Comparison of ENCODE assay signal across 21 mouse cellular contexts in the genomic region with DNA sequence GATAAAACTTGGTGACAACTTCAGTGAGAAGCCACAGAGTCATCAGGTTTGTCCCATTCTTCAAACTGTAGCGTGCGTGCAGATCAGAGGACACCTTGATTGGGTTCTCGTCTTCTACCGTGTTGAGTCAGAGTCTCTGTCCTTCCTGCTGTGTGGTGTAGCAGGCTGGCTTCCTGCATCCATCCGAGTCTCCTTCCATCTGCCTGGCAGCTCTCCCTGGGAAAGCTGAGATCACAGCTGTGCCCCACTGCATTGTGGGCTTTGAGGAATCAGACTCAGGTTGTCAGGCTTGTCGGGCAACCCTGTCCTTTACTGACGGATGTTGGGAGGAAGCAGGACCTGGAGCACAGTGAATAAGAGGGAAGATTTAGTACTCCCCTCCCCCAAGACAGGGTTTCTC. TPM values are rescaled to one million over a fixed set of nuclear protein-coding genes. Genes with fewer than 3 reads are reported as not detected.
DNase-seq lines count a peak whose midpoint lies in the region; ATAC-seq and TF ChIP-seq lines count a peak whose summit lies in the region.
"Had no signal": no experiment of that assay in that cellular context is flagged by ENCODE, and none has a peak within 500 bp of the region (broad histone marks: within the 10 kb centered on the region; RNA-seq: fewer than 3 reads in every experiment).

No protein-coding gene starts in this region.

- no peaks in the 10 kb centered on the region for H3K9me3 ChIP-seq in heart, embryonic 13.5 days
- no peaks in the 10 kb centered on the region for H3K9me3 ChIP-seq in megakaryocyte, embryonic 14.5 days
- no peaks in the 10 kb centered on the region for H3K9me3 ChIP-seq in embryonic facial prominence, embryonic 15.5 days (replicated peaks)
- H3K9me3 ChIP-seq: heart, embryonic 12.5 days had no signal

- no peak for TF ChIP-seq CTCF in layer of hippocampus, adult 2 months (conservative IDR thresholded peaks at IDR 0.05)

- peak overlapping the region; percentile 89; the same call in 1 of the 2 replicates for H3K4me2 ChIP-seq in heart, embryonic 13.5 days
- peak overlapping the region; percentile 85; the same call in 1 of the 2 replicates for H3K4me2 ChIP-seq in embryonic facial prominence, embryonic 15.5 days (replicated peaks)

- H3K36me3 ChIP-seq in heart, embryonic 13.5 days = peaks cover 46% of the 10 kb centered on the region
- peaks cover 40% of the 10 kb centered on the region for H3K36me3 ChIP-seq in megakaryocyte, embryonic 14.5 days (replicated peaks; ENCODE audit: low read length)
- peaks cover 35% of the 10 kb centered on the region for H3K36me3 ChIP-seq in embryonic facial prominence, embryonic 15.5 days

- peak overlapping the region; percentile 97; the same call in 1 of the 2 replicates for H3K9ac ChIP-seq in heart, embryonic 13.5 days
- H3K9ac ChIP-seq in embryonic facial prominence, embryonic 15.5 days = no peak overlapping the region

- H3K4me1 ChIP-seq in heart, embryonic 13.5 days = peaks cover 28% of the 10 kb centered on the region
- H3K4me1 ChIP-seq in megakaryocyte, embryonic 14.5 days = peaks cover 56% of the 10 kb centered on the region
- peaks cover 20% of the 10 kb centered on the region for H3K4me1 ChIP-seq in embryonic facial prominence, embryonic 15.5 days

- ATAC-seq in heart, embryonic 13.5 days (ENCODE audit: extremely low read depth, insufficient number of reproducible peaks, low FRiP score, low TSS enrichment) = no peak
- ATAC-seq in megakaryocyte, adult 5-6 weeks (ENCODE audit: poor library complexity, severe bottlenecking) = no peak
- no peak for ATAC-seq in embryonic facial prominence, embryonic 15.5 days (ENCODE audit: insufficient number of reproducible peaks, low FRiP score, low TSS enrichment, low read depth)

- no peak for DNase-seq in heart, postnatal 36 days
- DNase-seq in 3T3-L1 (ENCODE audit: low read depth, low spot score) = peak; percentile 51
- DNase-seq in layer of hippocampus, adult 2 months (ENCODE audit: low spot score in 2 of 2) = no peak
- DNase-seq in thymus, postnatal 14 days = no peak
- DNase-seq: cerebellum, adult 11-12 months; kidney, adult 9 months; layer of hippocampus, postnatal 36 days; lung, adult 18-20 months; lung, postnatal 36 days; thymus, adult 18-20 months had no signal

- no peak overlapping the region for H3K27ac ChIP-seq in heart, embryonic 13.5 days (replicated peaks)
- H3K27ac ChIP-seq in embryonic facial prominence, embryonic 15.5 days (replicated peaks) = no peak overlapping the region
- H3K27ac ChIP-seq in layer of hippocampus, adult 2 months = no peak overlapping the region

- 63% methylated on average over 7 of the region's 7 CpGs for WGBS in heart, embryonic 13.5 days
- 61% methylated on average over 7 of the region's 7 CpGs for WGBS in embryonic facial prominence, embryonic 15.5 days

- H3K4me3 ChIP-seq in heart, embryonic 13.5 days = no peak overlapping the region
- peak overlapping the region; percentile 56 for H3K4me3 ChIP-seq in megakaryocyte, embryonic 14.5 days (replicated peaks)
- H3K4me3 ChIP-seq in embryonic facial prominence, embryonic 15.5 days (replicated peaks) = no peak overlapping the region; the same call in 1 of the 2 replicates
- no peak overlapping the region for H3K4me3 ChIP-seq in layer of hippocampus, adult 2 months

- no peaks in the 10 kb centered on the region for H3K27me3 ChIP-seq in heart, embryonic 13.5 days (replicated peaks)
- H3K27me3 ChIP-seq in megakaryocyte, embryonic 14.5 days (replicated peaks) = no peaks in the 10 kb centered on the region
- H3K27me3 ChIP-seq in embryonic facial prominence, embryonic 15.5 days = no peaks in the 10 kb centered on the region
- H3K27me3 ChIP-seq: heart, embryonic 12.5 days had no signal

- intact Hi-C loops in heart, postnatal 36 days (cut with DNase I) = no loop called here

RNA-seq across cellular contexts. Expression of a gene that starts 1.8 kb away (rescaled TPM):
- polyA plus RNA-seq in heart, embryonic 13.5 days (2015; fragmentation: Nextera tagmentation; extraction: Ambion mirVana) = 23.3 and 23.4 TPM in 2 replicates
- total RNA-seq in heart, postnatal 36 days (2021) = 10 to 100 TPM; 21.3 to 24.7 TPM
- 32.4 and 41.2 TPM in 2 replicates for polyA plus RNA-seq in megakaryocyte, embryonic 14.5 days (2012; ENCODE audit: insufficient read depth, low replicate concordance)
- total RNA-seq in megakaryocyte, adult 5-6 weeks (2015) = 12.7 TPM in 2 replicates
- 12.5 and 19.4 TPM in 2 replicates for total RNA-seq in megakaryocyte, adult 5-6 weeks (2017)
- polyA plus RNA-seq in embryonic facial prominence, embryonic 15.5 days (2015; fragmentation: Nextera tagmentation; extraction: Ambion mirVana) = 34.0 and 35.1 TPM in 2 replicates
- total RNA-seq in layer of hippocampus, adult 2 months (2021) = 10 to 100 TPM; 33.8 to 34.6 TPM

RNA-seq across cellular contexts. Expression of a gene that starts 10.3 kb away (rescaled TPM):
- polyA plus RNA-seq in heart, embryonic 13.5 days (2015; fragmentation: Nextera tagmentation; extraction: Ambion mirVana) = not detected in 2 replicates
- total RNA-seq in heart, postnatal 36 days (2021) = 1 to 10 TPM in 1 of 2 experiments, under 1 TPM in 1; 0.67 to 1.6 TPM
- polyA plus RNA-seq in megakaryocyte, embryonic 14.5 days (2012; ENCODE audit: insufficient read depth, low replicate concordance) = not detected in 2 replicates
- not detected in 2 replicates for total RNA-seq in megakaryocyte, adult 5-6 weeks (2015)
- not detected in 2 replicates for total RNA-seq in megakaryocyte, adult 5-6 weeks (2017)
- not detected in 2 replicates for polyA plus RNA-seq in embryonic facial prominence, embryonic 15.5 days (2015; fragmentation: Nextera tagmentation; extraction: Ambion mirVana)
- total RNA-seq in layer of hippocampus, adult 2 months (2021) = 1 to 10 TPM; 4.1 to 5.3 TPM
- total RNA-seq: ES-E14; gastrocnemius, postnatal 4 days had no signal
- polyA plus RNA-seq: heart, embryonic 12.5 days; hindbrain, embryonic 11.5 days; limb, embryonic 14.5 days had no signal

RNA-seq across cellular contexts. Expression of a gene that starts 25.6 kb away (rescaled TPM):
- polyA plus RNA-seq in heart, embryonic 13.5 days (2015; fragmentation: Nextera tagmentation; extraction: Ambion mirVana) = 183 and 184 TPM in 2 replicates
- 1,000 to 10,000 TPM; 1,173 to 1,191 TPM for total RNA-seq in heart, postnatal 36 days (2021)
- not detected in 2 replicates for polyA plus RNA-seq in megakaryocyte, embryonic 14.5 days (2012; ENCODE audit: insufficient read depth, low replicate concordance)
- total RNA-seq in megakaryocyte, adult 5-6 weeks (2015) = not detected in 2 replicates
- total RNA-seq in megakaryocyte, adult 5-6 weeks (2017) = not detected in 2 replicates
- polyA plus RNA-seq in embryonic facial prominence, embryonic 15.5 days (2015; fragmentation: Nextera tagmentation; extraction: Ambion mirVana) = 2.0 and 2.4 TPM in 2 replicates
- total RNA-seq in layer of hippocampus, adult 2 months (2021) = under 1 TPM in 1 of 2 experiments, not detected in 1; 0.12 TPM
- total RNA-seq: ES-E14; layer of hippocampus, postnatal 36 days had no signal
- polyA plus RNA-seq: hindbrain, embryonic 11.5 days had no signal

RNA-seq across cellular contexts. Expression of a gene that starts 30.4 kb away (rescaled TPM):
- 0.79 and 0.99 TPM in 2 replicates for polyA plus RNA-seq in heart, embryonic 13.5 days (2015; fragmentation: Nextera tagmentation; extraction: Ambion mirVana)
- total RNA-seq in heart, postnatal 36 days (2021) = 1 to 10 TPM in 1 of 2 experiments, under 1 TPM in 1; 0.38 to 1.0 TPM
- not detected in 2 replicates for polyA plus RNA-seq in megakaryocyte, embryonic 14.5 days (2012; ENCODE audit: insufficient read depth, low replicate concordance)
- not detected in 2 replicates for total RNA-seq in megakaryocyte, adult 5-6 weeks (2015)
- total RNA-seq in megakaryocyte, adult 5-6 weeks (2017) = not detected in 2 replicates
- not detected in 2 replicates for polyA plus RNA-seq in embryonic facial prominence, embryonic 15.5 days (2015; fragmentation: Nextera tagmentation; extraction: Ambion mirVana)
- not detected for total RNA-seq in layer of hippocampus, adult 2 months (2021)
- total RNA-seq: layer of hippocampus, postnatal 36 days had no signal
- polyA plus RNA-seq: cortical plate, adult 2 months; hindbrain, embryonic 11.5 days; large intestine, adult 2 months had no signal

RNA-seq across cellular contexts. Expression of a gene that starts 47.7 kb away (rescaled TPM):
- 0.10 TPM in 1 of 2 replicates, not detected in the other for polyA plus RNA-seq in heart, embryonic 13.5 days (2015; fragmentation: Nextera tagmentation; extraction: Ambion mirVana)
- total RNA-seq in heart, postnatal 36 days (2021) = not detected
- polyA plus RNA-seq in megakaryocyte, embryonic 14.5 days (2012; ENCODE audit: insufficient read depth, low replicate concordance) = not detected in 2 replicates
- not detected in 2 replicates for total RNA-seq in megakaryocyte, adult 5-6 weeks (2015)
- not detected in 2 replicates for total RNA-seq in megakaryocyte, adult 5-6 weeks (2017)
- 0.46 and 0.51 TPM in 2 replicates for polyA plus RNA-seq in embryonic facial prominence, embryonic 15.5 days (2015; fragmentation: Nextera tagmentation; extraction: Ambion mirVana)
- total RNA-seq in layer of hippocampus, adult 2 months (2021) = not detected
- total RNA-seq: layer of hippocampus, postnatal 36 days had no signal
- polyA plus RNA-seq: cortical plate, adult 2 months; large intestine, adult 2 months had no signal

Comparison
In these comparisons a context has a peak if more than half of its experiments do, and no peak if none do; other contexts are left out.
1. RNA of a gene that starts 25.6 kb away (total RNA-seq): 1,173 to 1,191 TPM in heart, postnatal 36 days; 0.12 TPM in layer of hippocampus, adult 2 months and not detected in megakaryocyte, adult 5-6 weeks; every median in the first group is over 1,000 times any median in the second.